Mouse (Mus musculus) liver, postnatal 0 days (tissue): Measurements from ENCODE around the gene Nlgn2.

ENCODE experiments used
- CTCF ChIP-seq: sonication (generic); IDR thresholded peaks from 2 replicates; pipeline ENCODE4 v1.5.1; 2016; ENCODE audit warnings: antibody characterized with exemption, low read depth
- EP300 ChIP-seq: IDR thresholded peaks from 2 replicates; pipeline ENCODE4 v1.6.1; 2016; ENCODE audit warnings: antibody characterized with exemption, low read depth, mild to moderate bottlenecking

- no peak for TF ChIP-seq CTCF
- TF ChIP-seq EP300: no peak
Observed at GRCm38 (mm10) chr11:69835326-69835965, 2.1 kb downstream of the Nlgn2 start.
